Mouse (Mus musculus): Measurements from ENCODE around the gene Pip5k1b.

Gene Pip5k1b

DNA sequence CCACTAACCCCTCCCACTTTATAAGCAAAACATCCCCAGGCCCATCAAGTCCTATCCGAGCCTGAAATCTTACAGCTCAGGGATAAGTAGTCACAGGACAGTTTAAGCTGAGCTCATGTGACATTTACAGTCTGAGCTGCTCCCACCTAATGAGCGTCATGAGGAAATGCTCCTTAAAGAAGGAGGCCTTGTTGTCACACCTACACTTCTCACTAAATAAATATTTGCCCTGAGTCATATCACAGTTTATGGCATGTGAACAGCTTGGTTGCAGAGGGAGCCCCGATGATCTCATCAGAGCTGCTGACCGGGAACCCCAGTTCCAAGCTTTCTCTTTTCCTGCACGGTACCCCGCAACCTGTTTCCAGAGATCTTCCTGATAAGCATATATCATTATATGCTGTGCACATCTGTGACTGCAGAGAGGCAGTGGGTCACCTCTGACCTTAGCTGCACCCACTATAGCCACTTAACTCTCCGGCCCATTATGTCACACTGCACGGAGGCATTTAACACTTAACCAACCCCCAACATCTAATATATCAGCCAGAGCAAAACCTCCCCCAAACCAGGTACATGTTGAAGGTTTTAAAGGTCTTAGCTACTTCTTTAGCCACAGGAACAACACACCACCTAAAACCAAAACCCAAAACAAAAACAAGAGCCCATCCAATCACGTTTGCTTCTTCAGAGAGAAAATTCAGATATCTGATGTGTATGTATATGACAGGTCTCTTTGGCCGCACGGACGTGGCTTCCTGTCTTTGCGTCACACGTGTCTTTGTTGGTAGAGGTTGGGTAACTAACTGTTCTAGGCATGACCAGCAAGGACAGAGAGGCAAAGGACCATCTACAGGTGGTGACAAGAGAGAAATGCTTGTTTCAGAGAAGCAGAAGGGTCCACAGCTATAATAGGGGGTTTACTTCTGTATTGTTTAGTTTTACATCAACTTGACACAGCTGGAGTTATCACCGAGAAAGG is 40.7 kb downstream of the Pip5k1b start:
- DNase-seq: no peak

DNA sequence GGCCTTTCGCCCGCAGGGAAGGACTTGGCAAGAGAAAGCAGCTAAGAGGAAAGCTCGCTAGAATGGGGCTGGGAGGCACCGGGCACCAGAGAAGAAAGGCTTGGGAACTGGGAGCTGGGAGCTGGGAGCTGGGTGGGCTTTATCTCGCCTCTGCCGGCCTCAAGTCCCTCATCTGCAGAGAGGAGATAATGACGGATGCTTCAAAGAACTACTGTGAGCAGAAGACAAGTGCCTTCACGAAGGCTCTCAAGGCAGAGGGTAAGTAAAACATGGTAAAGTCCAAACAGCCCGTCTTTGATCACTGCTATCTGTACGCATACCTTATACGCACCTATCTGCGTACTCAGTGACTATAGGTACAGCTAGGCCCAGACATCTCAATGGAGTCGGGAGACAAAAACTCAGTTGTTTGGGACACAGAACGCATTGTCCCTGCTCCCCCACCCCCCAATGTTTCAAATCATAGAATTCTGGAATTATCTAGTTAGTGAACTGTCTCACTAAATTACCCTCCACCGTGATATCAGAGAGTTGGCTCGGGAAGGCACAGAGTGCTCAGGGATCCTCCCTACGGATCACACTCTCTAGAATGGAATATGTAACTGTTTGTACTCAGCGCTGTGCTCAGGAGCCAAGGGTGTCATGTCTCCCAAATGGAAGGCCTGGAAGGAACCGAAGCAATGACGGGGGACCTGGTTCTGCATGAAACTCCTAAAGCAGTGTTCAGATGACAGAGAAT is 42.4 kb downstream of the Pip5k1b start:
- no peak for DNase-seq

DNA sequence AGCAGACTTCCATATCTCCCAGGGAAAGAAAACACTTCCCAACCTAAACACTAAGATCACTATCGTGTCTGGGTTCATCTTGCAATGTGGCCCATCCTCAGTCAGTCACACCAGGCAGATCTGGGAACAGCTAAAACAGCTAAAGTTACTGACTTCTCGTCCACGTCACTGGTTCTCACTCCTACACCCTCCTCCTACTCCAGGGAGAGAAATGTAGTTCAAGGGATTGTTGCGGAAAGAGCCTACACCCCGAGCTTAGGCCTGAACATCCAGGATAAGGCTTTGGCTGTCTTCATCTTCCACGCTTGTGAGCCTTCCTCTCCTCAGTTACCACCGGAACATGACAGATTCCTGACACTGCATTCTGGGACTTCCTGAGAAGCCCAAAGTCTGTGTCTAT is 43.7 kb downstream of the Pip5k1b start:
- DNase-seq: no peak

DNA sequence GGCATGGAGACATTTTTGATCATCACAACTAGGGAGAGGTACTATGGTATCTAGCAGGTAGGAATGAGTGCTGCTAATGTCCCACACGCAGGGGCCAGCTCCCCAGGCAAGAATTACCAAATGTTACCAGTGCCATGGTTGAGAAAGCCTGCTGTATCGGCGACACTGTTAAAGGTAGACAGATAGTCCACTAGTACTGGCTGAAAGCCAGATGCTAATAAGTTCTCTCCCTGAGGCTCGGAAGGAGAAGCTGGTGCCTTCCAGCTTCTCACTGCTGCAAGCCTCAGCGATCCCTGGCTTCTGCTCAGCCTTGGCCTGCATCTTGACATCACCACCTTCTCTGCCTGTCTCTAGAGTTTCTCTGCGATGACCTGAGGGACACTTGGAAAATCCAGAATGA is 46.3 kb downstream of the Pip5k1b start:
- DNase-seq: no peak

DNA sequence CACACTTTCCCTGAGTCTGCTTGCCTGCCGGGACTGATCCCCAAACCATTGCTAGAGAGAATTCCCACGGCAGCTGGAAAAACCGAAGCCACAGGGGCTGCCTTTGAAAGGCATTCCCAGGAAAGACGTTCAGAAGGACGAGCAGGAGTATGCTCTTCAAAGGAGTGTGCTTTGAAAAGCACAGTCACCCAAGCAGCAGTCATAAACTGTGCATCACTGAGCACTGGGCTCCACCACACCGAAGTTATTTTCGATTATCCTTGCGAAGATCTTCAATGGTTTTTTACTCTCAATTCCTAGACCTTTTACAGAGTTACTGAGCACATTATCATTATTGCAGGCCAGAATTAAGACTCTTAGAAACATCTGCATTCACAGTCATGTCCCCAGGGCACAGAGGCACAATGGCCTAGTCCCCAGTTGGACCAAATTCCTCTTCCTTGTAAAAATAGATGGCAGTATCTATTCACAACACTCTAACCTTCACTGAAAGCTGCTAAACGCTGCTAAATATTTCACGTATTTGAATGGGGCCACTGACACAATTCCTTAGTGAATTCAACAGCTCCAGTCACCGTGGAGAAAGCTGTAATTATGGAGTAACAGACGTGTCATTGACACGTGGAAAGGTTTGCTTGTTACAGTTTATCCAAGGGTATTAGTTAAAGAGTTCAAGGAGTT is 47.4 kb downstream of the Pip5k1b start:
- DNase-seq: no peak

DNA sequence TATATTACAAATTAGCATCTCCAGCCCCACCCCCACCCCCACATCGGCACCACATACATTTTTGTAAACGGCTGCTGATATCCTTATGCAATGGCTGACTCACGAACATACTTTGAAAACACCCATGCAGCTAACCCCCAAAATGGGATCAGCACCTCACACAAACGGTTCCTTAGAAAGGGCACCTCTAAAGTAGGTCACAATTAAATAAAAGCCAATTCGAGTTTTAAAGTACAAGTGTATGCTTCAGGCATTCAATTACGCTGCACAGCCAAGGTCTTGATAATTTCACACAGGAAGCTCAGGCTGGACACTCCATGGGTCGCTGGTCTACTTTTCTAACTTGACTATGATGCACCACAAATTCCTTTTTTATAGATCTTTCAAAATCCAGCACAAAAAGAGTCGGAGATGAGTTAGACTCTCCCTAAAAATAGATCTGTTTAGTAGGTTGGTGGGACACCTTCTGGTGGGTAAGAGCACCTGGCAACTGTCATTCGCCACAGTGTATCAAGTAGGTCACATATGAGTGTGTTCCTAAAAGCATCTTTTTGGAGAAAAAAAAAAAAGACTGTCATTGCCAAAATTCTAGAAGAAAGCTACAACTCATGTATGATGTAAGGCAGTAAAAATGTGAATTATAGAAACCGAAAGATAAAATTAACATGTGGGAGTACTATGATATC is 52.8 kb downstream of the Pip5k1b start:
- peak; percentile 59 for DNase-seq

DNA sequence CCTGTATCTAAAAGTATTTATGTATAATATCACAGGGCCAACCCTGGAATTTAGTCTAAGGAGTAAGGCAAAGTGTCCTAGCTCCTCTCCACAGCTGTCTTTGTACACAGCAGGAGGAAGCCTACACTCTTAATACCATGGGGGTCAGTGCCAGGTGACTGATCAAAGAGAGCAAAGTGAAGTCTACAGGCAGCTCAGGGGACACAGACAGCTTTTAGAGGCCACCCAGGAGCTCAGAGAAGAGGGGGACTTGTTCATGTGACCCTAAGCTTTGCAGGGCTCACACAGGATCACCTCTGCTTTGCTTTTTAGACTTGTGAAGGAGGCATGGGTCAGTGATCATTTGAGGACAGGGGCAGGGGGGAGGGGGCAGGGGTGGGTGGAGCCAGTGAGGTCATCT is 54.1 kb downstream of the Pip5k1b start:
- DNase-seq: no peak

DNA sequence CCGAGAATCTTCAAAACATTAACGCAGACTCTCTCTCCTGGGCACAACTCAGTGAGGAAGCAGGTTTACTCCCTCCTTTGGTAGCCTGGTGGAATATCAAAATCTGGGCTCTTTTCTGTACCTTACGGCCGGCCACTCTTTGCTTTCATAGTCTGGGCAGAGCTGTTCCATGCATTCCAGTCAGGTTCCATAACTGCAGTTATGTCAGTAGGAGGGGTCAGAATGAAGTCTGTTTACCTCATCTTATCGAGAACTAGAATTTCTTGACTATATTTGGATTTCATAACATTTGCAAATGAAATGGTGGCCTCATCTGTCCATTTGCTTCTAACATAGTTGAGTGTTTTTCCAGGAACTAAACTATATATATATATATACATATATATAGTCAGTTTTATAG is 55.2 kb downstream of the Pip5k1b start:
- no peak for DNase-seq

DNA sequence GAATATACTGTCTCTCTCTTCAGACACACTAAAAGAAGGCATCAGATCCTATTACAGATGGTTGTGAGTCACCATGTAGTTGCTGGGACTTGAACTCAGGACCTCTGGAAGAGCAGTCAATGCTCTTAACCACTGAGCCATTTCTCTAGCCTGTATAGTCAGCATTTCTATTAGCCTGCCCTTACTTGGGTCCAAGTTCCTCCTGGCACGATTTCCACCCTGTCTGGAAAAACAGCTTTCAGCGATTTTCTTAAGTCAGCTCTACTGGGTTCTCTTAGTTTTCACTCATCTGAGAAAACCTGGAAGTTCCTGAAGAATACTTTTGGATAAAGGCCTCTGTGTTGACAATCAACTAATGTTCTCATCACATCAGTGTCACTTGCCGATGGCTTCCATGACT is 56.4 kb downstream of the Pip5k1b start:
- DNase-seq: no peak

DNA sequence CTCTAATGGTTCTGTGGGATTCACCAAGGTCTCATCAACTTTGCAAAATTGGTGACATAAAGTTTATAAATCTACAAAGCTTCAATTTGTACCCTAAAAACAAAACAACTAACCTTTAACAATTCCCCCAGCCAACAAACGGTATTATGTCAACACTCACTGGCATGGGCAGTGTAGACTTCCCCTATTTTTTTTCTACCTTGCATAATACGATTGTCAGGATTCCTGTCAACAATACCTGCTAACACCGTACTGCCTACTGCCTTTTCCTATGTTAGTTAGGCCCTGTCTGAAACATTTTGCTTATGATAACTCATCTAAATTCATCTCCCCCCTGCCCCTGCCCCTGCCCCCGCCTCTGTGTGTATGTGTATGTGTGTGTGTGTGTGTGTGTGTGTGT is 61.8 kb downstream of the Pip5k1b start:
- no peak for DNase-seq

DNA sequence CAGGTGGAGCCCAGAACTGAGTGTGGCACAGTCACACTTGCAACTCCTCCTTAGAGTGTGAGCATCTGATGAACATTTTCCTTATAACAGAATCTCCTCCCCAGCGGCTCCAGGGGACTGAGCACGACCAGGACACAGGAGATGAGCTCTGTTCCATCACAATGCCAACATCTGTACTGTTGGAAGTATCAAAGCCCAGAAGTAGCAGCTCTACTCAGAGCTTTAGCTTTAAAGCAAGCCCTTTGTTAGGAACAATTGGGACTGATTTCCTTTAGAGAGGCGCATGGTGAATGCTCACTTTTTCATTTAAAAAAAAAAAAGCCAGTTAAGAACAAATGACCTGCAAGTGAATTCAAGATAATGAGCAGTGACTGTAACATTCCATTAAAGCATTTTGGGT is 63.8 kb downstream of the Pip5k1b start:
- no peak for DNase-seq

DNA sequence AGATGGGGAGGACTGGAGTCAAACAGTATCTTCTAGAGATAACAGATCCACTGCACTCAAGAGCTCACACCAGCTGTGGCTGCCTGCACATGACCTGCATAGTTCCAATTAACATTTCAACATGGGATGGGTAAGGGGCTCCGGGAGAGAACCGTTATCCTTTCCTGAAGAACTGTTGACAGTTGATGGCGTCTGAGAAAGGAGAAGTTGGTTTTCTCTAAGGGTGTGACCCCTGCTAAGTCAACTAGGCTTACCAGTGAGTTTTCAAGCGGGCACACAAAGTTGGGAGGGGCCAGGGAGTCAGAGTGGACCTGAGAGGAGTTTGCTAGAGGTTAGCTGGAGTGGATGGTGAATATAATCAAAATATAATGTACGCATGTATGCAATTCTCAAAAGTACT is 65.4 kb downstream of the Pip5k1b start:
- no peak for DNase-seq

DNA sequence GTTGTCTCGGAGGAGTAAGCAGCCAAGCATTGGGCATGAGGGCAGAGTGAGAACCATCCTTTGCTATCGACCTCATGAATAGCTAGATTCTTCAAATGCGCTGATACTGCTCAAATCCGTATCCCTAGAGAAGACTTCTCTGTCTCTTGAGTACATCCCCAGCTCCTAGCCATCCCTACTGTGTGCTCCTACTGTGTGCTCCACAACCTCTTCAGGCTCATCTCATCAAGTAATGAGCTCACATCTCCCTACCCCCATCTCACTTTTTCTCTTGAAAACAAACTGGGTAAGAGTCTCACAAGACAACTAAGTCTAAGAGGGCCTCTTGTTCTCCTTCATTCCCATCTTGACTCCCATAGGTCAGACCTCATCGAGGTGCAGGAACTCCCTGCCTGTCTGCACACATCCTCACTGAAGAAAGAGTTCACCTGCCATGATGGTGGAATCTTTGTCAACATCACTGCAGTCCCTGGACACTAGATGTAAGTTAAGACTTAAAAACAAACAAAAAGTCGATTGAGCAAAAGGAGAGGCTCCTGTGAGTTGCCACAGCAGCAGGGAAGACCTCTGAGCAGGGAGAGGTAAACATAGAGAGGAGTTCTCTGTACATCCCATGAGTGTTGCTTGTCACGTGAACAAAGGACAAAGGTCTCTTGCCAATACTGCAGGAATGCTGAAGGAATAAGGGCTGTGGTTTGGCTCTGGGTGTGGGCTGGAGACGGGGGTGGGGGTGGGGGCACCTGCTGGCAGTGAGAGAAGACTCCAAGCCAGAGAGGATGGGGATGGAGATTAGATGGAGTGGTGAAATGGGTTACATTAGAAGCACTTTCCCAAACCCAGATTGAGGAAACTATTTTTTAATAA is 69.0 kb downstream of the Pip5k1b start:
- DNase-seq: no peak

DNA sequence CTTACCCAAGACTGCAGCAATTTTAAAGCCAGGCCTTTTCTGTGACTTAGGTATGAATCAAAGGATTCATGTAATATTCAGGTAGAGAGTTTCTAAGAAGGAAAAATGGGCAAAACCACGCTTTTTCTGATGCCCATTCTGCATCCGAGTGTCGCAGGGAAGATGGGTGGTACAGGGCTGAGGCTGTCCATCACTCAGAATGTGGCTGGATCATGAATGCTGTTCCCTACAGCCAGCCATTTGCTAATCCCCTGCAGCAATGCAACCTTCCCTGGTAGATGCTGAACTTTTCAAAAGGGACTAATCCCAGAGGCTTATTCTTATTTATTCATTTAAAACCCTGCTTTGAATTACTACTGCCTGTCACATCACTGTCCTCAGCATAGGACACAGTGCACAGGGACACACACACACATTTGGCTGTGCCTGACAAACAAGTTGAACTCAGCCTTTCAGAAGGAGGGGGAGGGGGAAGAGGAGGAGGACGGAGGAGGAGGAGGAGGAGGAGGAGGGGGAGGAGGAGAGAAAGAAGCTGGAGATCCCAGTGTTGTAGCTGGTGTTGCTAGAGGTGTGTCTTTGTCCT is 71.0 kb downstream of the Pip5k1b start:
- no peak for DNase-seq

DNA sequence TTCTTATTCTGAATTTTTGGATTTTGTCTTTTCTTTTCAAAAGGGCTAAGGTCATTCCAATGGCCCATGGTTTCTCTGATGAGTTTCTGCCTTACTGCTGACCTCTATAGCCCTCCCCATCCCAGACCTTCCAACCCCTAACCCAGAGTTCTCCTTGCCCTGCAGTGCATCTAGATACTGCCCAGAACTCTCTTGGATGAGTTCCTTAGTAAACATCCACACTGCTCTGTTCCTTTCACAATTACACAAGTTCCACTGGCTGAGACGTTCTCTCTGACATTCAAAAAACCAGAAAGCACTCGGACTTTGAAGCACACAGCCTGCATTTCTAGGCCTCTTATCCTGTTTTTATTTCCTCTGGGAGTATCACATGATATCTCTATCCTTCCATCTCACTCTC is 74.8 kb downstream of the Pip5k1b start:
- DNase-seq: no peak

DNA sequence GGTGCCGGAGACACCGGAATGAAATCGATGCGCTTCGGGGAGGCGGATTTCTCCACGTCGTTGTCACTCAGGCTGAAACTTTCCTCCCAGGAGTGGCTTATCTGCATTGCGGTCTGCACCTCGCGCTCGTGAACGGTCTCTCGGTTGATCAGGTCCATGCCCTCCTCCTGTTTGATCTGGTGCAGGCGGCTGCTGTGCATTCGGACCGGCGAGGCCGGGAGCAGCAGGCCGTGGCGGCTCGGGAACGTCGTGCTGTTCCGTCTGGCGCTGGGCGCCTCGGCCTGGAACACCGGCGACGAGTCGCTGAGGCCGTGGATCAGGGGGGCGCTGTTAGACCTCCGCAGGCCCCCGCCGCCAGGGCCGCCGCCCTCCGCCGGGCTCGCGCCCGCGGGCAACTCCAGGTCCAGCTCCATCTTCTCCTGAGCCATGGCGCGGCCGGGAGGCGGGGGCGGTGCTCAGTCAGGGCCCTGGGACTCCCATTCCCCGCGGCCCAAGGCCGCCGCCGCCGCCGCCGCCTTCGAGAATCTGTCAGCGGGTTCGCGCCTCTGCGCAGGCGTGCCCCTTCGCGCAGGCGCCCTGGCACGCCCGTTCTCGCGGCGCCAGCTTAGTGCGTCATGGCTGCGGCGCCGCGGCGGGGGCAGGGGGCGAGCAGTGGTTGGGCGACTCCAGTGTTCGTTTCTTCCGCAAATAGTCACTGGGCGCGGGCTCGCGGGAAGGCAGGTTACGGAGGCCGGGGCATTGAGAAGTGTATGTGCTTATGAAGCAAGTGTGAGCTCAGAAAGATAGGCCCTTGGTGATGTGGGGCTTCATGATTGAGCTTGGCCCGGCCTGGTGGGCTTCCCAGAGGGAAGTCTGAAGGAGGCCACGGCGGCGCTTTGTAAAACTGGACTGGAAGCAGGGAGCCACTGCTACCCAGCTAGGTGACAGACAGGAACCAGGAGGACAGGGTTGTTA is 78.5 kb downstream of the Pip5k1b start, which contains the start of gene Fam122a:
TSS of gene Fam122a (minus strand) at position 428 of the 954 bp plus-strand sequence.
- peak; percentile 91 for DNase-seq

DNA sequence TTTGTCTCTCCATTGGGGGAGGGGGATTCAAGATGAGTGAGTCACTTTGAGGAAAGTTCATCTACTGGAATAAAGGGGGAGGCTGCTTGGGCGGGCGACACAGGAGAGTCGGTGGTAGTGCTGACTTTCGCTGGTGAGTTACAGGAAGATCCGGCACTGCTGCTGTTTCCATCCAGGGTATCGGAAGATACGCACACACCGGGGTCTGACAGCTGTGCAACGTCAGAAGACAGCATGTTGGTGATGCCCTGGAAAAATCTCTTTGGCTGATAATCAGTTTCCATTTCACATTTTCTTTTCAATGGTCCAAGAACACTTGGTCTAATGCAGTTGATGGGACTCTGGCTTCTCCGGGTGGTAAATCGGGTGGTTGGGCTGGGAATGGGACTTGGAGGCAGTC is 79.2 kb downstream of the Pip5k1b start:
- peak; percentile 38 for DNase-seq

DNA sequence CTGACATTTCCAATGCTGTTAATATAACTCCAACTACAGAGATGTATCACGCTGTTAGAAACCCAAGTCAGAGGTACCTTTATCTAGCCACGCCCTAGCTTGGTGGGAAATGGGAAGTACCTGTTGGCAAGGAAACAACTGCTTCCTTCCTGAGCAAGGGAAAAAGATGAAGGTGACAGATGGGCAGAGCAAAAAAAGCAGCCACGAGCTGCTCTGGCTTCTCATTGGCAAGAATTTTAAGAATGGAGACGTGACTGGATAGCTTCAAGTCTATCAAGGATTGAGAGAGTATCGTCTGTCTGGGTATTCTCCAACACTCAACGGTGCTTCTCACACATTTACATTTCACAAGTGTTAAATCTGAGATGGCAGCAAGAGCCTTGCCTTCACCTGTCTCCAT is 80.4 kb downstream of the Pip5k1b start:
- DNase-seq: peak; percentile 60

DNA sequence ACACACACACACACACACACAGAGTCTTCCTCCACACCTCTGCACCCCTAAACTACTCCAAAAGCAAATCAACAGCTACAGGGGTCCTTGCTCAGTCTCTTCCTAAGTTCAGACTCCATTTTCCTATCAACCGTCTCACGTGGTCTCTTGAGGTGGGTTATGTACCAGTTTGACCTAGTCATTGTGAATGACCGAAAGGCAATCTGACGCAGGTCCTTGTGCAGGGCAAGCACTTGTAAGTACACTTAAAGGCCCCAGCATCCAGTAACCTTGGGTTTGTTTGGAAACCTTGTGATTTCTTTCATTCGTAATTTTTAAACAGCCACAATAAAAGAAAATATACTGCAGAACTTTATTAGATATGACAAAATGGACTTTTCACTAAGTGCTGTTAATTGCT is 83.2 kb downstream of the Pip5k1b start:
- DNase-seq: no peak

DNA sequence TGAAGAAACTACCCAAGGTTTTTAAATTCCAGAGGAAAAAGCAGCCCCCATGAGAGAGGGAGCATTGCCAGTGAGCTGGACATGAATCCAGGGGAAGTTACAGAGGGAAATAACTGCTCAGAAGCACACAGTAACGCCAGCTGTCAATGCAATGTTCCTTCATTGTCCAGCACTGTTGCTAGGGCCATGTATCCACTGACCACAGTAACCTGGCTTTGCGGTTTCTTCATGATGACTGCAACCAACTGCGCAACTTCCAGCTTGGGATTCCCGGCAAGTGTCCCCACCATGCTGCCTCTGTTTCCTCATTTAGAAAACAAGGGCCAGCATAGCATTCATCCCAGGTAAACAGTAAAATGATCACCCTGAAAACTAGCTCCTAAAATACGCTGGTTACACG is 84.1 kb downstream of the Pip5k1b start:
- DNase-seq: no peak
